Mouse (Mus musculus): ENCODE results near the gene Usp18. TPM values are rescaled to one million over a fixed set of nuclear protein-coding genes. Genes with fewer than 3 reads are reported as not detected.

Usp18 gene
- polyA plus RNA-seq, 1 experiment from 2014 or later, result 10.9 TPM

DNA sequence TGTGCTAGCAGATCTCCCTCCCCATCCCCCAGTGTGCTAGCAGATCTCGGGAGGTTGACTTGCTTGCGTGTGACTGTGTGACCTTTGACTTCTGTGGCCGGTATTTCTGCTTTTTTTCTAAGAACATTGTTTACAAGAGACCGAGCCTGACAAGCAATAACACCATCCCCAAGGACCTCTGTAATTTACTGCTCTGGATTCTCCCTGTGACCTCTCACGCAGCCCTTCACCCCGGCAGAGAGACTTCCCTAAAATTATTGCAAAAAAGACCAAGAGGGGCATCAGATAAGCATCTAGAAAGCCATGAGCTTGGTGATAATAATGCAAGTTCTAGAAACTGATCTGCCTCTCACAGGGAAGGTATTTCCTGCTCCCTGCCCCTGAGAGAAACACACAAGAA, 20.7 kb upstream of the Usp18 start:
- ATAC-seq (ENCODE audit: insufficient read depth), result no peak
- Histone ChIP-seq H3K27me3 (no peaks in the 10 kb centered on the region), H3K36me3 (replicated peaks) (no peaks in the 10 kb centered on the region), H3K9me3 (replicated peaks) (no peaks in the 10 kb centered on the region), H3K27ac (replicated peaks) (no peak overlapping the region), H3K9ac (no peak overlapping the region), H3K4me2 (0 out of 2 replicates have a peak overlapping the region, but pooled peaks have one; percentile 3), H3K4me3 (replicated peaks) (no peak overlapping the region), H3K4me1 (replicated peaks) (peaks cover 23% of the 10 kb centered on the region)
- 10% methylated on average over 6 of the region's 6 CpGs for WGBS (ENCODE audit: insufficient replicate concordance)

DNA sequence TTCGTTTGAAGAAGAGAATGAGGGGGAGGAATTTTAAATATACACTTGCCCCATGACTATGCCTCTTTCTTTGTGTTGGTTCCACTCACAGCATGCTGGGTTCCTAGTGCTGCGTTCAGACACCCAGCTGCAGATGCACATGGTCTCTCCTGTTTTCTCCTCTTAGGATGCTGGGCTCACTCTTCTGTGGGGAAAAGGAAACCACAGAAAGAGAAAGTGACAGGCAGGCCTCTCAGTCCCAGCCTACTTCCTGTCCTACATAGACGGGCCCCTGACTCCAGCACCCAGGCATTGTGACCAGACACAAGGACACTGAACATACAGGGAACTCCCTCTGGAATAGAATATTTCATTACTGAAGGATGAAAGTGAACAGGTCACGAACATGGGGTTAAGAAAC, 19.7 kb upstream of the Usp18 start:
- H3K4me2 ChIP-seq, result no peak overlapping the region
- H3K9ac ChIP-seq, result no peak overlapping the region
- no peaks in the 10 kb centered on the region for H3K9me3 ChIP-seq (replicated peaks)
- H3K27ac ChIP-seq (replicated peaks), result no peak overlapping the region
- no peak for ATAC-seq (ENCODE audit: insufficient read depth)
- peaks cover 23% of the 10 kb centered on the region for H3K4me1 ChIP-seq (replicated peaks)
- no peaks in the 10 kb centered on the region for H3K27me3 ChIP-seq
- no peaks in the 10 kb centered on the region for H3K36me3 ChIP-seq (replicated peaks)
- no peak overlapping the region for H3K4me3 ChIP-seq (replicated peaks)
- WGBS (ENCODE audit: insufficient replicate concordance), result 12% methylated on average over 4 of the region's 4 CpGs

DNA sequence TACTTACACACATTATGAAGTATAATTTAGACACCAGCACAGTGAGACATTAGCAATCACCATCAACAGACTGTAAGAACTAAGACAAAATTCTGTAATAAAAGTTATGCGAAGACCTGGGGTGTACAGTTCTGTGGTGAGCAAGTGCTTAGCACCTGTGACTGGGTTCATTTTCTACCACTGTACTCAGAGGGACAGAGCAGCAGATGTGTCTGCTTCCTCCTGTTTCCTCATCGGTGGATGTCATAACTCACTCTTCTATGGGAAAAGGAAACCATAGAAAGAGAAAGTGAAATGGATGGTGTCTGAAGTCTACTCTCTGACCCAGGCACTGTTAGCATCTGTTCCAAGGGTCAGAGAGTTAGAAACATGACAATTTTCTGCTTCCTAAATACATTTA, 19.0 kb upstream of the Usp18 start:
- 32% methylated on average over 2 of the region's 2 CpGs for WGBS (ENCODE audit: insufficient replicate concordance)

DNA sequence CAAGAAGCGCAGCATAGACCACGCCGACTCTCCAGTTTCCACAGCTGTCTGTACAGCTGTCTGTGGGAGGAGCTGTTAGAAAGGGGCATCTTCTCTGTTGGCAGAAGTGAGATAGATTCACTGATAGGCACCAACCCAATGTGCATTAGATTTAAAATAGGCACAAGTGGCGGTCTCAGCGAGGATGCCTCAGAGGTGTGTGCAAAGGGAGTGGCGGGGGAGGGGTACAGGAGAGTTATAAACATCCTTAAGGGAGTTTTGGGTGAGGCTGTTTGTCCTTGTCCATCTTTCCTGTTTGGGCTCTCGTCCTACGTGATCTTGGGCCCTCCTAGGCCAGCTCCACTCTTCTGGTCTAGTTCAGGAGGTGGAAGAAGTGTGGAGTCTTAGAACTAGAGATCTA, 17.3 kb upstream of the Usp18 start:
- Histone ChIP-seq H3K4me2 (no peak overlapping the region), H3K36me3 (replicated peaks) (no peaks in the 10 kb centered on the region), H3K4me1 (replicated peaks) (peaks cover 27% of the 10 kb centered on the region), H3K4me3 (replicated peaks) (no peak overlapping the region), H3K9me3 (replicated peaks) (no peaks in the 10 kb centered on the region), H3K27me3 (no peaks in the 10 kb centered on the region), H3K27ac (replicated peaks) (no peak overlapping the region), H3K9ac (no peak overlapping the region)
- no peak for ATAC-seq (ENCODE audit: insufficient read depth)
- WGBS (ENCODE audit: insufficient replicate concordance), result 50% methylated on average over 8 of the region's 8 CpGs

More for the DNA sequence above, 19.0 kb upstream of the Usp18 start:
- Histone ChIP-seq H3K4me2 (no peak overlapping the region), H3K9ac (no peak overlapping the region), H3K27me3 (no peaks in the 10 kb centered on the region), H3K36me3 (replicated peaks) (no peaks in the 10 kb centered on the region), H3K4me3 (replicated peaks) (no peak overlapping the region), H3K27ac (replicated peaks) (no peak overlapping the region), H3K4me1 (replicated peaks) (peaks cover 27% of the 10 kb centered on the region), H3K9me3 (replicated peaks) (no peaks in the 10 kb centered on the region)
- no peak for ATAC-seq (ENCODE audit: insufficient read depth)

DNA sequence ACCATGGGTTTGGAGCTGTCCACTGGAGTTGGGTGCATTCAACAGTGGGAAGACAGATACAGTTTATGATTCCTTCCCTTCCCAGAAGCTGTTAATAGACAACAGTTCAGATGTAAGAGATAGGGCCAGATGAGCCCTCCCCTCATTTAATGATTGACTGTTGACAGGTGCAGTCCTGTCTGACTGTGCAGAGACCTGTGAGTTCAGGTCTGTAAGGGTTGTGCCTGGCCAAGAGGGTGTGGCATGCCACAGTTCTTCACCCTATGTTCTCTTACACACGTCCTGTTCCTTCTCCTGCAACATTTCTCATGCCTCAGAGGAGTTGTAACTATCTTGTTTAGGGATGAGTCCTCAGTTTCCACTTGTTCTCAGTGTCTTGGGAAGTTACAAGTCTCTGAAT, 13.1 kb upstream of the Usp18 start:
- no peaks in the 10 kb centered on the region for H3K27me3 ChIP-seq
- H3K9me3 ChIP-seq (replicated peaks), result no peaks in the 10 kb centered on the region
- no peak overlapping the region for H3K9ac ChIP-seq
- WGBS (ENCODE audit: insufficient replicate concordance), result 42% methylated on average over 1 of the region's 1 CpGs
- no peak for ATAC-seq (ENCODE audit: insufficient read depth)
- no peaks in the 10 kb centered on the region for H3K36me3 ChIP-seq (replicated peaks)
- H3K4me3 ChIP-seq (replicated peaks), result no peak overlapping the region
- H3K4me1 ChIP-seq (replicated peaks), result peaks cover 4% of the 10 kb centered on the region; the same call in 1 of the 2 replicates
- H3K4me2 ChIP-seq, result no peak overlapping the region
- H3K27ac ChIP-seq (replicated peaks), result no peak overlapping the region

DNA sequence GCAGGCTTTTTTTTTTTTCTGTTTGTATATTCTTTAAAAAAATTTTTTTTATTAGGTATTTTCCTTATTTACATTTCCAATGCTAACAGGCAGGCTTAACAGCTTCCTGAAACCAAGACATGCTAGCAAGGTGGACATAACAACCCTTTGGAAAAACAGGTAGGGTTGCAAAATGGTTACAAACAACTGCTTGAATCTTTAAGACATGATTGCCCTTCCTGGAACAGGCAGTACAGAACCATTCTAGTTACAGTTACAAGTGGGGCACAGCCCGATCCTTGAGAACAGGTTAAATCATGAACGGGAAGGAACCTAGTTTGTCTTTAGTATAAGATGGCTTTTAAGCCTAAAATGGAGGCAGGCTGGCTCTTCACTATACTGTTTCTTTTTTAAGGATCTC, 9.3 kb upstream of the Usp18 start:
- Histone ChIP-seq H3K36me3 (replicated peaks) (no peaks in the 10 kb centered on the region), H3K4me3 (replicated peaks) (no peak overlapping the region), H3K27me3 (no peaks in the 10 kb centered on the region), H3K9me3 (replicated peaks) (no peaks in the 10 kb centered on the region), H3K27ac (replicated peaks) (no peak overlapping the region), H3K9ac (no peak overlapping the region), H3K4me2 (no peak overlapping the region), H3K4me1 (replicated peaks) (peaks cover 6% of the 10 kb centered on the region; the same call in 1 of the 2 replicates)
- no peak for ATAC-seq (ENCODE audit: insufficient read depth)
- 60% methylated on average over 2 of the region's 2 CpGs for WGBS (ENCODE audit: insufficient replicate concordance)

DNA sequence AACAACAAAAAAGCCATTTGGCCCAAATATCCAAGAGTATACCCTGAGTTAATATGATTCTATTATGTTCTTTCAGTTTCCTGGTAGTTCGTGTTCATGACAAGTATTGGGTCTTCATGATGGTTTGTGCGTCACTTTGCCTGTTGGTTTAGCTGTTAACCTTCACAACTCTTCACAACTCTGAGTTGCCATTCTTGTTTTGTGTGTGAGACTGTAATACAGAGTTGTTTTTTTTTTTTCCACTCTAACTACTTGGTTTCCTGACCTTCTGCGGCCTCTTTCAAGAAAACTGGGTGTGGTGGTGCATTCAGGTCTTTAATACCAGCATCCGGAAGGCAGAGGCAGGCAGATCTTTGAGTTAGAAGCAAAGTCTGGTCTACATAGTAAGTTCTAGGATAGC, 7.5 kb upstream of the Usp18 start:
- H3K4me3 ChIP-seq (replicated peaks), result no peak overlapping the region
- H3K9ac ChIP-seq, result no peak overlapping the region
- 80% methylated on average over 4 of the region's 4 CpGs for WGBS (ENCODE audit: insufficient replicate concordance)
- no peaks in the 10 kb centered on the region for H3K36me3 ChIP-seq (replicated peaks)
- H3K4me1 ChIP-seq (replicated peaks), result peaks cover 9% of the 10 kb centered on the region; the same call in 1 of the 2 replicates
- no peak overlapping the region for H3K27ac ChIP-seq (replicated peaks)
- no peaks in the 10 kb centered on the region; the same call in 1 of the 2 replicates for H3K27me3 ChIP-seq
- no peak for ATAC-seq (ENCODE audit: insufficient read depth)
- no peak overlapping the region for H3K4me2 ChIP-seq
- H3K9me3 ChIP-seq (replicated peaks), result no peaks in the 10 kb centered on the region

DNA sequence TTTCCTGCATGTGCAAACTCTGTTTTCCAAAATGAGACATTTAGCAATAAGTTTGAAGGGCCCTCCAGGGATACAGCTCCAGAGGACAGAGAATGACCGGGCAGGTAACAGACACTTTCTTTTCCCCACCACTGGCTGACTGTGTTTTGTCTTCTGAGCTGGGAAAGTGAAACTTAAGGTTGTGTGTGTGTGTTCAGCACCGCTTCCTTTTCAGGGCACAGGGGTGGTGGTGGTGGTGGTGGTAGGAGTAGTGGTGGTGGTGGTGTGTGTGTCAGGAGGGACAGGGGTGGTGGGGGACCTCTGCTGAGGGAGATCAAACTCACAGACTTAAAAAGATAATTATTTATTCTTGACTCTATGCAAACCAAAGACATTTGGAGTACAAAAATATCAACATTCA, 3.9 kb upstream of the Usp18 start:
- H3K4me3 ChIP-seq (replicated peaks), result no peak overlapping the region
- no peaks in the 10 kb centered on the region; the same call in 1 of the 2 replicates for H3K27me3 ChIP-seq
- no peaks in the 10 kb centered on the region for H3K36me3 ChIP-seq (replicated peaks)
- no peak overlapping the region for H3K27ac ChIP-seq (replicated peaks)
- H3K4me1 ChIP-seq (replicated peaks), result peaks cover 35% of the 10 kb centered on the region
- no peak overlapping the region for H3K9ac ChIP-seq
- H3K4me2 ChIP-seq, result no peak overlapping the region
- H3K9me3 ChIP-seq (replicated peaks), result no peaks in the 10 kb centered on the region
- ATAC-seq (ENCODE audit: insufficient read depth), result no peak
- WGBS (ENCODE audit: insufficient replicate concordance), result 46% methylated on average over 2 of the region's 2 CpGs

DNA sequence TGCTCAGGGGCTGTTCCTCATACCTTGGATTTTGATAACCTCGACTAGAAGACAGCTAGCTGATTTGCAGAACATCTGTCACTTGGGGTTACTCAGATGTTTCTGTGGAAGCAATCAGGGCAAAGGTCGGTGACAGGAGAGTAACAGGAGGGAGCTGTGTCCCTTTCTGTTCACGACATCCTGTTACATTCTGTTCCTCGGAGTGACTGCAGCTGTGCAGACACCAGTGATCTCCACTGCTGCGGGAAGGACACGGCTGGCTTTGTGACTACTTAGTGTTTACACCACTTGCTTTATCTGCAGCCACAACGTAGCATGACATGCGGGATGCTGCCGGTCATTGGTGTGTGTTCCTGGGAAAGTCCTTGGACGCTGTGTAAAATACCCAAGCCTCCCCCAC, 2.5 kb upstream of the Usp18 start:
- ATAC-seq (ENCODE audit: insufficient read depth), result no peak
- no peak overlapping the region for H3K9ac ChIP-seq
- no peak overlapping the region for H3K4me2 ChIP-seq
- 45% methylated on average over 10 of the region's 10 CpGs for WGBS (ENCODE audit: insufficient replicate concordance)
- H3K27ac ChIP-seq (replicated peaks), result no peak overlapping the region
- H3K36me3 ChIP-seq (replicated peaks), result no peaks in the 10 kb centered on the region
- peaks cover 47% of the 10 kb centered on the region for H3K4me1 ChIP-seq (replicated peaks)
- H3K9me3 ChIP-seq (replicated peaks), result no peaks in the 10 kb centered on the region
- H3K4me3 ChIP-seq (replicated peaks), result no peak overlapping the region
- peaks cover 4% of the 10 kb centered on the region; the same call in 1 of the 2 replicates for H3K27me3 ChIP-seq

DNA sequence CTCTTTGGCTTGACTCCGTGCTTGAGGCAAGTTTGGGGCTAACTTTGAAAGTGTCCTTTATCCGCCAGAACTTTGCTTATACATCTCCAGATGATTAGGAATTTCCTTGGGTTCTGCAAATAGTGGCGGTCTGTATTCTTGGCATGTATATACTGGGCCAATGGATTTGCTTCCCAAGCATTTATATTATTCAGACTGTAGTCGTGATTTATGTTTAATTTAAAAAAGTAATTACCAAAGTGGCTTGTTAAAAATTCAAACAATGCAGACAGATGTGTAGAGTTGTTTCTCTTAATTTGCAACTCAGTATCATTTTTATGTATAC, 293 bp downstream of the Usp18 start:
- WGBS (ENCODE audit: insufficient replicate concordance), result 11% methylated on average over 4 of the region's 4 CpGs
- Histone ChIP-seq H3K9ac (peak overlapping the region; percentile 65), H3K36me3 (replicated peaks) (no peaks in the 10 kb centered on the region), H3K4me1 (replicated peaks) (peaks cover 53% of the 10 kb centered on the region), H3K4me3 (replicated peaks) (peak overlapping the region; percentile 73), H3K27ac (replicated peaks) (peak overlapping the region; percentile 83), H3K4me2 (peak overlapping the region; percentile 78), H3K27me3 (peaks cover 4% of the 10 kb centered on the region; the same call in 1 of the 2 replicates), H3K9me3 (replicated peaks) (no peaks in the 10 kb centered on the region)
- ATAC-seq (ENCODE audit: insufficient read depth), result peak; percentile 8

DNA sequence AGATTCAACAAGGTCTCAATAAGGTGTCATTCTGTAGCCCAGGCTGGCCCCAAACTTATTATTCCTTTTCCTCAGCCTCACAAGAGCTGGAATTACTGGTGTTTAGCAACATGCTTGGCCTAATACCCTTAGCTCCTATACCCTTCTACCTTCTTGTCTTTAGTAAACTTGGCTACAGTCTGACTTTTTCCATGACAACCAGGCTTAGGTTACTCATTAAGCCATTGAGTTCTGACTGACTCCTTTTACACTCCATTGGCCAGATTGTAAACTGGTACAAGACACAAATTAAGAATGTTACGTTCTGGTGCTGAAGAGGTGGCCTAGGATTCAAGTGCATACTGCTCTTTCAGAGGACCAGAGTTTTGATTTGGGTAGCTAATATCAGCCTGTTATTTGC, 4.7 kb downstream of the Usp18 start:
- Histone ChIP-seq H3K4me1 (replicated peaks) (peaks cover 37% of the 10 kb centered on the region), H3K9me3 (replicated peaks) (no peaks in the 10 kb centered on the region), H3K27ac (replicated peaks) (no peak overlapping the region), H3K27me3 (0 out of 2 replicates have a peak, but pooled peaks cover 4% of the 10 kb centered on the region), H3K4me3 (replicated peaks) (no peak overlapping the region), H3K4me2 (no peak overlapping the region), H3K36me3 (replicated peaks) (no peaks in the 10 kb centered on the region; the same call in 1 of the 2 replicates), H3K9ac (no peak overlapping the region)
- ATAC-seq (ENCODE audit: insufficient read depth), result no peak
- 61% methylated on average over 1 of the region's 1 CpGs for WGBS (ENCODE audit: insufficient replicate concordance)

DNA sequence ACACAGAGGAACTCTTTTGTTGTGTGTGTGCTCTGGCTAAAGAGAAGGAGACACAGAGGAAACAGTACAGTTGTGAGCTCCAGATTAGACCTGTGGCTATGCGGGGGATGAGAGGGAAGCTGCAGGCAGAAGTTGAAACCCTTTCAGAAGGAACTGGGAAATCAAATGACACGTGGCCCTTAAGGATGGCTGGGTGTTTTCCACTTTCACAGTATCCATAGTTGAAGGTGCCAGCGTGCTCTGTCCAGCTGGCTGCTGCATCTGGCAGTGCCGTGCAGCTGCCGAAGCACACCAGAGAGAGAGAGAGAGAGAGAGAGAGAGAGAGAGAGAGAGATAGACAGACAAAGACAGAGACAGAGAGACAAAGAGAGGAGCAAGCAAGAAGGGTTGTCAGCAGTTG, 5.5 kb downstream of the Usp18 start:
- H3K9me3 ChIP-seq (replicated peaks), result no peaks in the 10 kb centered on the region
- ATAC-seq (ENCODE audit: insufficient read depth), result no peak
- no peak overlapping the region for H3K4me3 ChIP-seq (replicated peaks)
- 28% methylated on average over 5 of the region's 5 CpGs for WGBS (ENCODE audit: insufficient replicate concordance)
- no peak overlapping the region for H3K27ac ChIP-seq (replicated peaks)
- H3K27me3 ChIP-seq, result 0 out of 2 replicates have a peak, but pooled peaks cover 4% of the 10 kb centered on the region
- peaks cover 31% of the 10 kb centered on the region for H3K4me1 ChIP-seq (replicated peaks)
- H3K4me2 ChIP-seq, result no peak overlapping the region
- no peak overlapping the region for H3K9ac ChIP-seq
- H3K36me3 ChIP-seq (replicated peaks), result no peaks in the 10 kb centered on the region; the same call in 1 of the 2 replicates
